Mouse (Mus musculus): ENCODE results near the gene Agpat1. TPM values are rescaled to one million over a fixed set of nuclear protein-coding genes. Genes with fewer than 3 reads are reported as not detected.

Agpat1 gene
- polyA plus RNA-seq, 1 experiment from 2014 or later, result 74.8 TPM

Other genes starting within 250 kb of the Agpat1 start
- gene Btnl2, start 249.4 kb upstream of the Agpat1 start, polyA plus RNA-seq (2014; fragmentation: Nextera tagmentation; extraction: Ambion mirVana), result not detected in 2 replicates
- gene Btnl1, start 227.1 kb upstream of the Agpat1 start, polyA plus RNA-seq (2014; fragmentation: Nextera tagmentation; extraction: Ambion mirVana), result not detected in 2 replicates
- gene BC051142, start 205.4 kb upstream of the Agpat1 start, polyA plus RNA-seq (2014; fragmentation: Nextera tagmentation; extraction: Ambion mirVana), result 0.70 and 0.73 TPM in 2 replicates
- gene Btnl4, start 126.9 kb upstream of the Agpat1 start, polyA plus RNA-seq (2014; fragmentation: Nextera tagmentation; extraction: Ambion mirVana), result not detected in 2 replicates
- not detected in 2 replicates for gene Btnl6, start 86.9 kb upstream of the Agpat1 start, polyA plus RNA-seq (2014; fragmentation: Nextera tagmentation; extraction: Ambion mirVana)
- gene Notch4, start 40.0 kb upstream of the Agpat1 start, polyA plus RNA-seq (2014; fragmentation: Nextera tagmentation; extraction: Ambion mirVana), result 5.2 and 7.7 TPM in 2 replicates
- 4.0 and 4.7 TPM in 2 replicates for gene Gpsm3, start 14.5 kb upstream of the Agpat1 start, polyA plus RNA-seq (2014; fragmentation: Nextera tagmentation; extraction: Ambion mirVana)
- gene Pbx2, start 13.0 kb upstream of the Agpat1 start, polyA plus RNA-seq (2014; fragmentation: Nextera tagmentation; extraction: Ambion mirVana), result 21.5 and 22.0 TPM in 2 replicates
- 1.3 and 2.7 TPM in 2 replicates for gene Ager, start 6.4 kb upstream of the Agpat1 start, polyA plus RNA-seq (2014; fragmentation: Nextera tagmentation; extraction: Ambion mirVana)
- gene Rnf5, start 572 bp upstream of the Agpat1 start, polyA plus RNA-seq (2014; fragmentation: Nextera tagmentation; extraction: Ambion mirVana), result 111 TPM in 2 replicates
- gene Egfl8, start 11.7 kb downstream of the Agpat1 start, polyA plus RNA-seq (2014; fragmentation: Nextera tagmentation; extraction: Ambion mirVana), result 2.8 and 3.5 TPM in 2 replicates
- gene Ppt2, start 24.2 kb downstream of the Agpat1 start, polyA plus RNA-seq (2014; fragmentation: Nextera tagmentation; extraction: Ambion mirVana), result 24.8 and 26.1 TPM in 2 replicates
- gene Prrt1, start 25.3 kb downstream of the Agpat1 start, polyA plus RNA-seq (2014; fragmentation: Nextera tagmentation; extraction: Ambion mirVana), result 0.17 and 0.20 TPM in 2 replicates
- 13.1 and 19.3 TPM in 2 replicates for gene Fkbpl, start 40.5 kb downstream of the Agpat1 start, polyA plus RNA-seq (2014; fragmentation: Nextera tagmentation; extraction: Ambion mirVana)
- 63.4 and 71.4 TPM in 2 replicates for gene Atf6b, start 42.9 kb downstream of the Agpat1 start, polyA plus RNA-seq (2014; fragmentation: Nextera tagmentation; extraction: Ambion mirVana)
- gene Tnxb, start 66.3 kb downstream of the Agpat1 start, polyA plus RNA-seq (2014; fragmentation: Nextera tagmentation; extraction: Ambion mirVana), result not detected in 2 replicates
- not detected in 2 replicates for gene C4b, start 139.6 kb downstream of the Agpat1 start, polyA plus RNA-seq (2014; fragmentation: Nextera tagmentation; extraction: Ambion mirVana)
- not detected in 2 replicates for gene Cyp21a1, start 200.3 kb downstream of the Agpat1 start, polyA plus RNA-seq (2014; fragmentation: Nextera tagmentation; extraction: Ambion mirVana)
- gene Stk19, start 232.7 kb downstream of the Agpat1 start, polyA plus RNA-seq (2014; fragmentation: Nextera tagmentation; extraction: Ambion mirVana), result 20.5 and 21.2 TPM in 2 replicates
- gene Dxo, start 232.8 kb downstream of the Agpat1 start, polyA plus RNA-seq (2014; fragmentation: Nextera tagmentation; extraction: Ambion mirVana), result 72.4 and 74.6 TPM in 2 replicates
- gene Skiv2l, start 245.9 kb downstream of the Agpat1 start, polyA plus RNA-seq (2014; fragmentation: Nextera tagmentation; extraction: Ambion mirVana), result 43.2 and 49.0 TPM in 2 replicates
- 152 TPM in 2 replicates for gene Nelfe, start 246.1 kb downstream of the Agpat1 start, polyA plus RNA-seq (2014; fragmentation: Nextera tagmentation; extraction: Ambion mirVana)